Mouse (Mus musculus) gastrocnemius, adult 18-20 months (tissue): Measurements from ENCODE around the gene Atg16l1. TPM values are rescaled to one million over a fixed set of nuclear protein-coding genes. Genes with fewer than 3 reads are reported as not detected.

ENCODE experiments used
- DNase-seq: peaks from one replicate; pipeline ENCODE4 v3.0.0; 2021; ENCODE audit warnings: low spot score
- long read RNA-seq, 2 experiments: library from polyadenylated mRNA; stranded (forward); transcript quantifications; one replicate each; pipeline ENCODE4 v2.0.0; 2021
- total RNA-seq, 2 experiments: library from RNA; stranded (reverse); gene quantifications; 2 replicates each; pipeline ENCODE4 v1.2.3; 2021

The Atg16l1 gene
- 10 to 100 TPM; 16.3 to 17.6 TPM for total RNA-seq
- long read RNA-seq, experiment 1, transcript Atg16l1-203 (19 exons, 3,102 nt), result major isoform, 22 of 38 reads
- long read RNA-seq, experiment 1, partial matches to known transcripts, result 5 of 38 reads
- long read RNA-seq, experiment 1, other reads (novel, unspliced or antisense), result 6 of 38 reads
- long read RNA-seq, experiment 2, transcript Atg16l1-201 (18 exons, 3,130 nt), result minor isoform, 5 of 39 reads
- long read RNA-seq, experiment 2, transcript Atg16l1-203 (19 exons, 3,102 nt), result major isoform, 24 of 39 reads
- long read RNA-seq, experiment 2, partial matches to known transcripts, result 1 of 39 reads
- long read RNA-seq, experiment 2, other reads (novel, unspliced or antisense), result 8 of 39 reads

- DNase-seq, result peak; percentile 94
Measured at GRCm38 (mm10) chr1:87755641-87756470, at the start of gene Atg16l1. TSS of gene Atg16l1 (plus strand) at chr1:87755870.

GRCm38 (mm10) chr1:87706361-87706760 is 49.3 kb upstream of the Atg16l1 start:
- DNase-seq, result no peak

- no peak for DNase-seq
Measured at GRCm38 (mm10) chr1:87709020-87709419, 46.6 kb upstream of the Atg16l1 start.

GRCm38 (mm10) chr1:87709661-87710270 is 45.9 kb upstream of the Atg16l1 start:
- DNase-seq, result no peak

- no peak for DNase-seq
Measured at GRCm38 (mm10) chr1:87711938-87712613, 43.6 kb upstream of the Atg16l1 start.

GRCm38 (mm10) chr1:87712614-87712971 is 43.1 kb upstream of the Atg16l1 start:
- no peak for DNase-seq

GRCm38 (mm10) chr1:87721382-87721781 is 34.3 kb upstream of the Atg16l1 start:
- DNase-seq, result peak; percentile 38

GRCm38 (mm10) chr1:87722081-87722480 is 33.6 kb upstream of the Atg16l1 start:
- no peak for DNase-seq

GRCm38 (mm10) chr1:87723351-87723750 is 32.3 kb upstream of the Atg16l1 start:
- DNase-seq, result no peak

- DNase-seq, result no peak
Measured at GRCm38 (mm10) chr1:87729070-87729469, 26.6 kb upstream of the Atg16l1 start.

- no peak for DNase-seq
Measured at GRCm38 (mm10) chr1:87729850-87730249, 25.8 kb upstream of the Atg16l1 start.

GRCm38 (mm10) chr1:87730271-87730670 is 25.4 kb upstream of the Atg16l1 start:
- no peak for DNase-seq

GRCm38 (mm10) chr1:87733212-87733611 is 22.5 kb upstream of the Atg16l1 start:
- no peak for DNase-seq

- no peak for DNase-seq
Measured at GRCm38 (mm10) chr1:87734153-87734552, 21.5 kb upstream of the Atg16l1 start.

- DNase-seq, result peak; percentile 24
Measured at GRCm38 (mm10) chr1:87740584-87741290, 14.9 kb upstream of the Atg16l1 start.

GRCm38 (mm10) chr1:87749360-87749973 is 6.2 kb upstream of the Atg16l1 start:
- no peak for DNase-seq

GRCm38 (mm10) chr1:87763821-87764220 is 8.2 kb downstream of the Atg16l1 start:
- no peak for DNase-seq

GRCm38 (mm10) chr1:87765741-87766140 is 10.1 kb downstream of the Atg16l1 start:
- DNase-seq, result no peak

- no peak for DNase-seq
Measured at GRCm38 (mm10) chr1:87766233-87766632, 10.6 kb downstream of the Atg16l1 start.

- no peak for DNase-seq
Measured at GRCm38 (mm10) chr1:87769263-87769662, 13.6 kb downstream of the Atg16l1 start.

- no peak for DNase-seq
Measured at GRCm38 (mm10) chr1:87770486-87770885, 14.8 kb downstream of the Atg16l1 start.
